Mouse (Mus musculus) 3T3-L1 (cell line): Measurements from ENCODE around the gene Cflar.
"Not testable (repeated sequence)": the region's sequence is repeated elsewhere in the genome, so short reads cannot be mapped to it uniquely, and the experiment has no call there.

Experiments used
- DNase-seq: peaks from one replicate; pipeline ENCODE4 v3.0.0-alpha.2; 2015; ENCODE audit warnings: low read depth, low spot score

Gene Cflar

DNA sequence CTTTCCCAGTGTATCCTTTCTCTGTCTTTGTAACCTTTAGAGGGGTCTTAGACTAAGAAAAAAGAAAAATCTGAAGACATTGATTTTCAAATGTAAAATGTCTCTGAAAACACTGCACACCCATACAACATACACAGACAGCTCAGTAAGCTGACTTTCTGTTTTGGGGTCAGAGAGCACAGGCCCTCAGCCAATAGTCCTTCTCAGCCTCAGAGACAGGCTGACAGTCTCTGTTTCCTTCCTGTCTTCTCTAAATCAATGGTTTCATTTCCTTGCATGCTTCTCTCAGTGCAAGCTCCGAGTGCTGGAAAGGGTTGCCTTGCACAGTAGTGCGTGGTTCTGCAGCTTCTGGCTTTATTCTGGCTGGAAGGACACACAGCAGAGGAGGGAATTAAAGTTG, 62.6 kb downstream of the Cflar start:
- no peak for DNase-seq

DNA sequence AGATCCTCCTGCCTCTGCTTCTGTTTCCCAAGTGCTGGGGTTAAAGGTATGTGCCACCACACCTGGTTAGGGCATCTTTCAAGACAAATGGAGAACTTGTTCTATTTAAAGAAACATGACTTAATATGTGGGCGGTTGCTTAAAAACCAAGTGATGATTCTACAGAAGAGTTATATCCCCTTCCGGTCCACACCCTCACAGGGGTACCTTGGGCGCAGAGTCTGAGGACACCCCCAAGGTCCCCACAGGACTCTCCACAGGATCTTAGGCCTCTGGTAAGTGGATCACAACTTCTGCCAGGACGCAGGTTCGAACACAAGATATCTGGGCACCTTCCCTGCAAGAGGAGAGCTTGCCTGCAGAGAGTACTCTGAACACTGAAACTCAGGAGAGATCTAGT, 64.1 kb downstream of the Cflar start:
- no peak for DNase-seq

DNA sequence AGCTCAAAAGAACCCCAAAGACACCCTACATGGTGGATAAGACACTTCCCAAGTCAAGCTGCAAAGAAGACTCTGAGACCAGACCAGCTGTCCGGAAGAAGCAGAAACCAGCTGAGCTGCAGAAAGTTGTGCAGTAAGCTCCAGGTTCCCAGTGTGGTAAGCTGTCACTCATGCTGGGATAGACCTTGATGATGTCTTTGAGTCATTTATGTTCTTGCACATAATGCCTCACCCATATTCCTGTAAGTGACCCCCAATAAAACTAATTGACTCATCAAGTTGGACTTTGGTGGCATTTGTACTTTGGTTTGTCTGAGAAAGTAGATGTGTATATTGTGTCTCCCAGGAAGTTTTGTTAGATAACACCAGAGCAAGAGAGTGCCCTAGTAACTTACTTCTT, 66.3 kb downstream of the Cflar start:
- no peak for DNase-seq

DNA sequence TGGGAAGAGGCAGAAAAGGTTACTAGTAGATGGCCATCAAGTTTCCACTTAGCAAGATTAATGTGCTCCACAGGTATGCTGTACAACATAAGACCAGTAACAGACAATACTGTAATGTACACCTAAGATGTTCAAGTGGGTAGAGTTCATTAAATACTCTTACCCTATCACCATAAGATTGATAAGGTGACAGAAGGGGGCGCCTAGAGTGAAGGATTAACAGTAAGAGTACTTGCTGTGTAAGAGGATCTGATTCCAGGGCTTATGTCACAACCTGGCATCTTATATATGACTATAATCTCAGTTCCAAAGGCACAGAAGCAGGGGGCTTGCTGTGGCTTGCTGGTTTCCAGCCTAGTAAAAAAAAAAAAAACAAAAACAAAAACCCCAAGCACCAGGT, 66.9 kb downstream of the Cflar start:
- no peak for DNase-seq

DNA sequence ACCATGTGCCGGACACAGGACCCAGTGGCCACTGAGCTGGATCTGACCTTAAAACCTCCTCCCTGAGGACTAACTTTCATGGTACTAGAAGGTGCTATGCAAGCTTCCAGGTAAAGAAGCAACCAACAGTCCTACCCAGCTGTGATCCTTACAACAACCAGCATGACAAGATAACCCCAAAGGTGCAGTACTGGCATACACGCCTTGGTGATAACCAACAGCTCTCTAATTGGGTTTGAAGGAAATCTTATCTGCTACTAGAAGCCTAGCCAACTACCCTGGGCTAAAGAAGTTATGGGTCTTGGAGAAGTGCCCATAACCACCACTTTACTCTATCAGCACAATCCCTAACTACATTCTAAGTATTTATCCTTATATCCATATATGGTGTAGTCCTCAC, 75.0 kb downstream of the Cflar start:
- DNase-seq: no peak

DNA sequence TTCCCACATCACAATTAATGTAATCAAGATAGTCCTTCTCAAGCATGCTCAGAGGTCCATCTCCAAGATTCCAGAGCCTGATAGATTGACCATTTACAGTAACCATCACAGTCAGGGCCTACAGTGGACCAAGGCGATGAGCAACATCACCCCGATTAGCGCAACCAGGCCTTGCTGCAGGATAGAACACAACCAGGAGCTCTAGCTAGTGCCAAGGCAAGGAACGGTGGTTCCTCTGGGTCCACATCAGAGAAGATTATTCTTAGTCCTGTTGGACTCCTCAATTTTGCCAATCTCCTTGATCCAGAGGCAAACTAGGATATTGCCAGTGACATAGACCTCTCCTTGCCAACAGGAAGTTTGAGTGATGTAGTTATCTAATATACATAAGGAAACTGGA, 77.1 kb downstream of the Cflar start:
- DNase-seq: no peak

DNA sequence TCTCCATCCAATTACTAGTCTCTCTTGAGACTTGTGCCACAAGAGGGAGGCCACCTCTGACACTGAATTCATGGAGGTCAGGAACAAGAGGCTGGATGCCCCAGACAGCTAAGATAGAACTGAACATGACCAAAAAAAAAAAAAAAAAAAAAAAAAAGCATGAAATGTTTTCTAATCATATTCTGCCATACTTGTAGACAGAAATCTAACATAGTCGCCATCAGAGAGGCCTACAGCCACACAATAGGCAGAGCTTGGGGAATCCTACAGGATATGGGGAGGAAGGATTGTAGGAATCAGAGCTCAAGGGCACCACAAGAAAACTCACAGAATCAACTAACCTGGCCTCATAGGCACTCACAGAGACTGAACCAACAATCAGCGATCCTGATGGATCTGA, 83.4 kb downstream of the Cflar start:
- no peak for DNase-seq

DNA sequence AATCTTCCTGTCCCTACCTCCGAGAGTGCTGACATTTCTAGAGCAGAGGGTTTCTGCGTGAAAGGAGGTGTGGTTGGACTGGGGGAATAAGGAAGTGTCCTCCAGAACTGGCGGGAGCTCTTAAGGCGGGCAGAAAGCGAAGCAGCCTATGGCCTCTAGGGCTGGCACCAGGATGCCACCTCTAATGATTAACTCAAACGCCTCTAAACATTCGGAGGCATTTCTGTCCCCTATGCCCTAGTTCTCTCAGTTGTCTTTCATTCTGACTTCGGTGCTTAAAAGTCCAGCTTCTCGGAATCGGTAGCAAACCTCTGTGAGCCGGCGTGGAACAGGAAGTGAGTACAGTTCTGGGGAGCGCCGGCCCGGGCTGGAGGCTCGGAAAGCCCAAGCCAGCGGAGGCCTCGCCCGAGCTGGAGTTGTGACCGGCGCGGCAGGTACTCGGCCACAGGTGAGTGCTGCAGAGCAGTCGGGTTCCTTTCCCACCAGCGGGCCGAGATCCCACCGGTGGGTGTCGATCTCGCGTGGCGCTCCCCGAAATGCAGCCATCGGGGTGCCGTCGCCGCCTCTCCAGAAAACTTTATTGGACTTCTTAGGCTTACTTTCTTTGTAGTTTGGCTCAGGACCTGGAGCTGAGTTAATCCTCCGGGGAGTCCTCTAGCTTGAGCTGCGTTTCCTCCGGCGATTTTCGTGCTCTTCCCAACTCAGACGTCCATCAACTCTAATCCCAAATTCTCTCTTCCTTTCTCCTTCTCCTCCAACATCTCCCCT, 84.2 kb downstream of the Cflar start, which contains the start of gene Casp8:
Gene Casp8, plus strand, starts transcription at position 84 of the 768 bp plus-strand sequence.
- DNase-seq: peak; percentile 88

DNA sequence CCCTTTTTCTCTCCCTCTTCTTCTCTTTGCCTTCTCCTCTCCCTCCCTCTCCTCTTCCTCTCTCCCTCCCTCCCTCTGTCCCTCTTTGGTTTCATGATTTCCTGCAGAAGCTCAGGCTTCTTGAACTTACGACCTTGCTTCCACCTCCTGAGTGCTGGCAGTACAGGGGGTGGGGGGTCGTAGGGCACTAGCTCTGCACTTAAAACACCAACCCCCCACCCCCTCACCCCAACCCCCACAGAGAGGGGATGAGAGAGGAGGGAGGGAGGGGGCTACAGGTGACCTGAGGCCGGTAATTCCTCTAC, 84.7 kb downstream of the Cflar start:
- no peak for DNase-seq

DNA sequence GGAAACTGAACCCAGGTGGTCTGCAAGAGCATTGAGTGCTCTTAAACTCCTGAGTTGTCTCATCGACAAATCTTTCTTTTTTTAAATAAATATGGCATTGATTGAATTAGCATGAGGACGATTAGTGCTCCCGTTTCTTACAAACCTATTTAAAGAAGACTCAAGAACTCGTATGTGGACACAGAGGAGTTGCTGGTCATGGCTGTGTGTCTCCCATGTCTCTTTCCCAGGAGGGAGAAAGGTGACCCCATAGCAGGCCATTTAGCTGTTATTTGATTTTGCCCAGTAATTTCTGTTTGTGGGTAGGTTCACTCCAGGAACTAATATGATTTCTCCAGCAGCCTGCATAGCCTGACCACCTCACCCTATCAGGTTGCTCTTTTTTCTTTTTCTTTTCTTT, 85.5 kb downstream of the Cflar start:
- DNase-seq: no peak

DNA sequence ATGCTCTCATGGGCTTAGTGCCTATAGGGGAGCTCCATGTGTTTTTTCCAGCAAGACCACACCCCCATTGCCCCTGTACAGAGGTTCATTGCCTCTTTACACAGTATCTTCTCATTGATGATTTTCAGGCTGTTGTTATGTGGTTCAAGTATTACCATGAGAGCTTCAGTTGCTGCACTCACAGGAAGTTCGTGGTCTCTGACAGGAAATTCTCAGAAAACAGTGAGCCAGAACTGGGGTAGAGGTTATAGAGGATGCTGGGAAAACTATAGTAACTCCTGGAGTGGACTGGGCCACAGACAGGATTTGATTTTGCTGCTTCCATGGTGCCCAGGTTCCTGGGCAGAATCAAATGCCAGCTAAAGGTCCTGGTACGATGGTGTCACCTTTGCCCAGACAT, 86.1 kb downstream of the Cflar start:
- DNase-seq: peak; percentile 67

DNA sequence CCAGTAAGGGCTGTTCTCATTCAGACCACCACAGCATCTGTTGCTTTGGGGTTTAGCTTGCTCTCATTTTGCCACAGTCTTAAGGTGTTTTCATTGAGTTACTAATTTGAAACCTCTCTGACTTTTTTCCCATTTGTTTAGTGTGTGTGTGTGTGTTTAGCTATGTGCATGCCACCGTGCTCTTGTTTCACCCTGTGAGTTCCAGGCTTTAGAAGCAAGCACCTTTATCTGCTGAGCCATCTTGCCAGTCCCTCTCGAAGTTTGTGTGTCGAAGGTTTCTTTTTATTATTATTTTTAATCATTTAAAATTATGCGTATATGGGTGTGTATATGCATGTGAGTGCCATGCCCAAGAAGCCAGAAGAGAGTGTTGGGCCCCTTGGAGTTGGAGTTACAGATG, 87.6 kb downstream of the Cflar start:
- DNase-seq: no peak

DNA sequence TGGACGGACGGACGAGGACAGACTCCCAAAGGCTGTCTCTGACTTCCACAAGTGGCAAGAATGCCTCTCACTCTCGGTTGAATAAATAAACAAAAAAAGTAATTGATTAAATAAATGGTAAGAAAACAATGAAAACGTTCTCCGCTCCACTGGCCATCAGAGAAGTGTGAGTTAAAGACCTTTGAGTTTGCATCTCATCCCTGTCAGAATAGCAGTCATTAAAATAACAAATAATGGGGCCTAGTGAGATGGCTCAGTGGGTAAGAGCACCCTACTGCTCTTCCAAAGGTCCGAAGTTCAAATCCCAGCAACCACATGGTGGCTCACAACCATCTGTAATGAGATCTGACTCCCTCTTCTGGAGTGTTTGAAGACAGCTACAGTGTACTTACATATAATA, 89.3 kb downstream of the Cflar start:
- DNase-seq: not testable (repeated sequence)

DNA sequence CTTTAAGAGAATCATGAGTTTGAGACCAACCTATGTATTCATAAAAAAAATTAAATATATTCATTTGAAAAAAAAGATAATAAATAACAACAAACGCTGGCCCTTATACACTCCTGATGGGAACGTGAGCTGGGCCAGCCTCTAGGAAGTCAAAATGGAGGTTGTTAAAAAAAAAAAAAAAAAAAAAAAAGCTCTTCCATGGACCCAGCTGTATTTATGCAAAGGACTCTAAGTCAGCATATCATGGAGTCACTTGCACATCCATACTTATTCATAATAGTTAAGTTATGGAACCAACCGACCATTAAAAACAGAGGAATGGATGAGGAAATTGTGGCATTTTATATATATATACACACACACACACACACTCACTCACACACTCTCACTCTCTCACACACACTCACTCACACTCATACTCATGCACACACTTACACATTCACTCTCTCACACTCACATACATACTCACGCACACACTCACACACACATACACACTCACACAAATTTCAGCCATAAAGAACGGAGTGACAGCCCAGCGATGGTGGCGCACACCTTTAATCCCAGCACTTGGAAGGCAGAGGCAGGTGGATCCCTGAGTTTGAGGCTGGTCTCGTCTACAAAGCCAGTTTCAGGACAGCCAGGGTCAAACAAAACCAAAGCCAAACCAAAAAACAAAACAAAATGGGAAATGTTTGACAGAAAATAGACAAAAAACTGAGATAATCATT, 90.4 kb downstream of the Cflar start:
- DNase-seq: no peak

DNA sequence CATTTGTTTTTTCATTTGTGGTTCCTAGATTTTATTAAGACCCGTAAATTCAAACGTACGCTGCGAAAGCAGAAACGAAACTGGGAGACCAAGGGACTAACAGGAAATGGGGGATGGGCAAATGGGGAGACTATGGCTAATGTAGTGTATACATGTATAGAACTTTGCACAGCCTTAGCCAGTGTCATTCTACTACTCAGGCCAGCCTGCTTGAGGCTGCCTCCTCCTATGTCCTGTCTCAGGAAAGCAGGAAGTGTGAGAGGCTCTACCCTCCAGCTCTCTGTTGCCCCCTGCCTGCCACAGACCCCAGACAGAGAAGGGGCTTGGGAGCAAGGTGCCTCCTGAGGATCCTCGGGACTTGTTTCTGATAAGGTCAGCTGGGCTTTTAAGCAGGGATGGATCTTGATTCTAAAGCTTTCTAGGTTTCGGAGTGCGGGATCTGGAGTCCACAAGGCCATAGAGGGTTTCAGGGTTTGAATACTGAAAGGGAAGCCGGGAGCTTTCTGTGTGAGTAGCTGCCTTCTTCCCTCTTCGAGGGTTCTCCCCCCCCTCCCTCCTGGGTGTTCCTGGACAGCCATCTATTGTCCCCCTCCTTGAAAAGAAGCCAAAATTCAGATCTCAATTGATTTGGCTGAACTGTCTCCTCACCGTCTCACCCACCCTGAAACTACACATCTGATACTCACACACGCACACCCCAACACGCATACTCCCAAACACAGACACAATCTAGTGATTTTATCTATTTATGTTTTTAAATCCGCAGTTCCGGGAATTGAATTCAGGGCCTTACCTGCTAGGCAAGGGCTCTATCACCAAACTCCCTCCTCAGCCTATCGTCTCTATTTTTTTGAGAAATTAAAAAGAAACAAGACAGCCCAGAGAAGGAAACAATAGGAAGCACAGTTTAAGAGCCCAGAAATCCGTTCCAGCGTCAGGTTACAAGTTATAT, 91.3 kb downstream of the Cflar start:
- DNase-seq: no peak

DNA sequence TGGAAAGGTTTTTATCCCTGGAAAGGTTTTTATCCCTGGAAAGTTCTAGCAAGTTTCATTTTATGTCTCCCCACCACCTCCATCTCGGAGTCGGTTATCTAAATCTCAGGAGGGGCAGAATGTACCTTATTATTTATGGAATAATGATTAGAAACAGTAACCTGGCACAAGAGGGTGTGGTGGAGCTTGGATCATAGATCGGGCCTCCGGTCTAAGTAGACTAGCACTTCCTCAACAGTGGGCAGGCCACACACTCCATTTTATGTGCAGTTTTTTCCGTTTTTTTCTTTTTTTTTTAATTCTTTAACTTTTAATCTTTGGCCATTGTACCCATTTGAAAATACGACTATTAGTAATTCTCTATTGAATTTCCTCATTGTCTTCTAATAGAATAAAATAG, 92.2 kb downstream of the Cflar start:
- DNase-seq: no peak

DNA sequence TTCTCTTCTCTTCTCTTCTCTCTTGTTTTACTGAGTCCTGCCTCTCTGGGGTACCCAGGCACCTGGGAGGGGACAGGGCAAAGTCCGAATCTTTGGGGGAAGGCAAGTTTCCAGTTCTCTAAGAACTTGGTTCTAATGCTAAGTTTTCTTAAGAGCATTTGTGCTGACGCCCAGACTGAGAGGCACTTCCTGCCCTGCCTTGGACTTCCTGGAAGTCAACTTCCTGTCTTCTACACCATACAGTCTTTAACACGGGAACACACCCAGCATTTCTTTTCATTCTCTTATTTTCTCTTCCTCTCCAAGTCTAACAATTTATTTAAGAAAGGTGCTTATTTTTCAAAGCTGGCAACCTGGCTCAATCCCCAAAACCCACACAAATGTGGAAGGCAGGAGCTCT, 95.3 kb downstream of the Cflar start:
- DNase-seq: no peak
